Mouse (Mus musculus) midbrain, embryonic 14.5 days (tissue): Measurements from ENCODE around the gene Ccdc50. TPM values are rescaled to one million over a fixed set of nuclear protein-coding genes. Genes with fewer than 3 reads are reported as not detected.

Experiments used
- ATAC-seq: fragments of 200-750 bp; cut with Nextera tagmentation; 2 replicates; pipeline ENCODE4 v1.8.0; 2017; ENCODE audit warnings: moderate number of reproducible peaks, moderate library complexity; ENCODE audit not compliant: low FRiP score, low TSS enrichment
- DNase-seq: peaks from one replicate; pipeline ENCODE4 v3.0.0-alpha.2; 2015
- H3K27ac ChIP-seq: fragments of 300-500 bp; sonication (generic); replicated peaks from 2 replicates; pipeline ENCODE4 v1.5.1; 2014; ENCODE audit warnings: mild to moderate bottlenecking, low read depth, low read length, moderate library complexity
- H3K27me3 ChIP-seq: fragments of 300-500 bp; sonication (generic); 2 replicates; pipeline ENCODE4 v1.6.1; 2014; ENCODE audit warnings: low read length, control low read depth, mixed read lengths; ENCODE audit not compliant: control insufficient read depth, insufficient read depth
- H3K36me3 ChIP-seq: fragments of 300-500 bp; sonication (generic); 2 replicates; pipeline ENCODE4 v1.6.1; 2014; ENCODE audit warnings: low read length, control low read depth; ENCODE audit not compliant: control insufficient read depth, insufficient read depth
- H3K4me1 ChIP-seq: fragments of 300-500 bp; sonication (generic); 2 replicates; pipeline ENCODE4 v1.6.1; 2014; ENCODE audit warnings: mild to moderate bottlenecking, antibody characterized with exemption, low read length, control low read depth; ENCODE audit not compliant: control insufficient read depth, insufficient read depth
- H3K4me2 ChIP-seq: fragments of 300-500 bp; sonication (generic); 2 replicates; pipeline ENCODE4 v1.6.1; 2014; ENCODE audit warnings: mild to moderate bottlenecking, low read length, moderate library complexity
- H3K4me3 ChIP-seq: fragments of 300-500 bp; sonication (generic); replicated peaks from 2 replicates; pipeline ENCODE4 v1.5.1; 2014; ENCODE audit warnings: low read depth, low read length
- H3K9ac ChIP-seq: fragments of 300-500 bp; sonication (generic); replicated peaks from 2 replicates; pipeline ENCODE4 v1.6.1; 2014; ENCODE audit warnings: mild to moderate bottlenecking, low read length, moderate library complexity
- H3K9me3 ChIP-seq: fragments of 300-500 bp; sonication (generic); 2 replicates; pipeline ENCODE4 v1.6.1; 2016; ENCODE audit warnings: low read length, control low read depth, mixed read lengths; ENCODE audit not compliant: control insufficient read depth
- WGBS: fragments of 180-500 bp; shearing (Covaris S2); extraction: QIAGEN DNeasy Blood & Tissue Kit; methylation state at CpG from one replicate; pipeline ENCODE4 v1.1.7; 2014; 5-methylcytosine and 5-hydroxymethylcytosine counted together
- polyA plus RNA-seq: library from polyadenylated mRNA; unstranded; fragments of >200 nt; fragmentation: Nextera tagmentation; extraction: Ambion mirVana; gene quantifications from 2 replicates; pipeline ENCODE4 v1.2.1, GENCODE M21; 2014

The Ccdc50 gene
- polyA plus RNA-seq: 74.2 and 80.3 TPM in 2 replicates

DNA sequence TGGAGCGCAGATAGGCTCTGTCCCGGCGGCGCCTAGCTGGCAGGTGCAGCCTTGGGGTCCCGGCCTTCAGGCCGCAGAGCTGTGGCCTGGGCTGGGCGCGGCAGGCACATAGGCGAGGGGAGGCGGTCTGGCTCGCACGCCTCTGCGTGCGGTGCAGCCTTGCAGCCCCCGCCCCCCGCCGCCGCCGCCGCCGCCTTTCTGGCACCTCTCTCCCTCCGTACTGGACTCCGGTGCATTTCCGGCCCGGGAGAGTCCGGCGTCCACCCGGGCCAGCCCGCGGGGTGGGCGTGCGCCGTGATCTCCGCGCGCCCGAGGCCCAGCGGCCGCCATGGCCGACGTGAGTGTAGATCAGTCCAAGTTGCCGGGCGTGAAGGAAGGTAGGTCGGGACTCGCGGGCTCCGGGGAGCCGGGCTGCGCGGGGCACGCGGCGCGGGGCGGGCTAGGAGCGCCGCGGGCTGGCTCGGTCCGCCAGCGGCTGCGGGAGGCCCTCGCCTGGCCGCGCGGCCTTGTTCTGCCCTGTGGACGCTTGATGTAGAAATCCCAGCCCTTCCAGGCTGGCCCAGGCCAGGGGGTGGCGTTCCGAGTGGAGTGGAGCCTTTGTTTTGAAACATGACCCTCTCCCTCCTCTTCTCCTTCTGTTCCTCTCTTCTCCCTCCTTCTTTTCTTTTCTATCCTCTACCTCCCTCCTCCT lies at the start of gene Ccdc50:
TSS of gene Ccdc50 (plus strand) at position 109 of the 691 bp plus-strand sequence.
- Histone ChIP-seq H3K9ac (peak within 1 kb of the TSS; percentile 98), H3K27me3 (no peaks in the 10 kb centered on the region), H3K4me2 (peak within 1 kb of the TSS; percentile 80), H3K27ac (peak within 1 kb of the TSS; percentile 98), H3K4me3 (peak within 1 kb of the TSS; percentile 93), H3K9me3 (no peaks in the 10 kb centered on the region), H3K4me1 (peaks cover 30% of the 10 kb centered on the region), H3K36me3 (no peaks in the 10 kb centered on the region)
- WGBS: under 1% methylated on average over 68 of the region's 69 CpGs
- DNase-seq: peak; percentile 89
- peak; percentile 96 for ATAC-seq

GRCm38 (mm10) chr16:27347521-27347920 lies 41.1 kb upstream of the Ccdc50 start:
- DNase-seq (no peak), ATAC-seq (no peak)
- Histone ChIP-seq H3K9ac (no peak overlapping the region), H3K4me1 (no peaks in the 10 kb centered on the region), H3K4me2 (no peak overlapping the region), H3K27me3 (no peaks in the 10 kb centered on the region), H3K36me3 (no peaks in the 10 kb centered on the region), H3K4me3 (no peak overlapping the region), H3K9me3 (no peaks in the 10 kb centered on the region), H3K27ac (no peak overlapping the region)
- 87% methylated on average over 3 of the region's 3 CpGs for WGBS

- no peak overlapping the region for H3K9ac ChIP-seq
- no peaks in the 10 kb centered on the region for H3K27me3 ChIP-seq
- H3K4me1 ChIP-seq: no peaks in the 10 kb centered on the region
- ATAC-seq (no peak), DNase-seq (no peak)
- no peak overlapping the region for H3K4me3 ChIP-seq
- H3K36me3 ChIP-seq: no peaks in the 10 kb centered on the region
- no peaks in the 10 kb centered on the region for H3K9me3 ChIP-seq
- no peak overlapping the region for H3K4me2 ChIP-seq
- no peak overlapping the region for H3K27ac ChIP-seq
- 82% methylated on average over 1 of the region's 1 CpGs for WGBS
Measured at GRCm38 (mm10) chr16:27348359-27348758, 40.3 kb upstream of the Ccdc50 start.

DNA sequence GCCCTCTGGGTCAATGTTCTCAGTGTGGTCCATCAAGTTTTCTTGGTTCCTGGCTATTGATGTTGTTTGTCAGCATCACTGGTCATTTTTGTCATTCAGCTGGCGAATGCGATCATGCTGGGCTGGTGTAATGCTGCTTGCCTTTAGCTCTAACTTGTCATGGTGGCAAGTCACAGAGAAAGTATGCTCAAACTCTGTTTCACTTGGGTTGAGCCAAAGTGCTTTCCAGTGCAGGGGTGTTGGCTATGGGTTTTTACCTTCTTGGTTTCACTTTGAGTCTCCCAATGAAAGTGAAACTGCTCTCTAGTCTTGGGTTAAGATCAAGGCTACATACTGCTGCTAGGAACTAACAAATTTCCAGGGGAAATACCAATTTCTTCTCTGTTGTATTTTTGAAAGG lies 39.4 kb upstream of the Ccdc50 start:
- no peak overlapping the region for H3K27ac ChIP-seq
- no peaks in the 10 kb centered on the region for H3K9me3 ChIP-seq
- H3K4me1 ChIP-seq: no peaks in the 10 kb centered on the region
- no peak for ATAC-seq
- 94% methylated on average over 2 of the region's 2 CpGs for WGBS
- H3K9ac ChIP-seq: no peak overlapping the region
- DNase-seq: no peak
- no peaks in the 10 kb centered on the region for H3K36me3 ChIP-seq
- H3K27me3 ChIP-seq: no peaks in the 10 kb centered on the region
- H3K4me2 ChIP-seq: no peak overlapping the region
- no peak overlapping the region for H3K4me3 ChIP-seq

DNA sequence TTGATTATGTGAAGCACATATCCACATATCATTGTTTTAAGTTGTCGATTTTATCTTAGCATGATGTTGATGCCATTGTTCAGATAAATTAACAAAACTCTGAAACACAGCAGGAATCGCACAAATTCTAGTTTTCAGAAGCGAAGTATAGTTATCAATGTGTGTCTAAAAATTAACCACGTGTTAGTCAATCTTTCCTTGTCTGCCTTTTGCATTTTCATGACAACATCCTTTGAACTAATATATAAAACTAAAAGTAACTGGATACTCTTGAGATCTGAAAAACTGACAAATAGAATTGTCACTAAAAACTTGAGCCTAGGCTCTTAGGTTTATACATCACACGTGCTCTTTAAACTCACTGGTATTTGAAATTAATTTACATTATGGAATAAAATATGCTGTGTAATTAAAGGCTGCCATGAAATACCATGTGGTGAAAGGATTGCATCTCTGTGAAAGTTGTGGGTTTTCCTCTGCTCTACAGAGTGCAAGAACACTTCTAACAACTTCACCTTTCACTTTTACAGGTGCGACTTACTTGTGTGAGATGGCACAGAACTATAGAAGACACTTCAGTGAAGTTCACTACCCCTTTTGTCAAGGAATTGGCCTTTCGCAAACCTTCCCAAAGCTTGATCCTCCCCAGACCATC lies 38.7 kb upstream of the Ccdc50 start:
- H3K36me3 ChIP-seq: no peaks in the 10 kb centered on the region
- no peaks in the 10 kb centered on the region for H3K4me1 ChIP-seq
- no peaks in the 10 kb centered on the region for H3K27me3 ChIP-seq
- H3K4me3 ChIP-seq: no peak overlapping the region
- no peak for DNase-seq
- H3K9me3 ChIP-seq: no peaks in the 10 kb centered on the region
- no peak for ATAC-seq
- no peak overlapping the region for H3K4me2 ChIP-seq
- no peak overlapping the region for H3K9ac ChIP-seq
- H3K27ac ChIP-seq: no peak overlapping the region
- WGBS: 91% methylated on average over 7 of the region's 7 CpGs

DNA sequence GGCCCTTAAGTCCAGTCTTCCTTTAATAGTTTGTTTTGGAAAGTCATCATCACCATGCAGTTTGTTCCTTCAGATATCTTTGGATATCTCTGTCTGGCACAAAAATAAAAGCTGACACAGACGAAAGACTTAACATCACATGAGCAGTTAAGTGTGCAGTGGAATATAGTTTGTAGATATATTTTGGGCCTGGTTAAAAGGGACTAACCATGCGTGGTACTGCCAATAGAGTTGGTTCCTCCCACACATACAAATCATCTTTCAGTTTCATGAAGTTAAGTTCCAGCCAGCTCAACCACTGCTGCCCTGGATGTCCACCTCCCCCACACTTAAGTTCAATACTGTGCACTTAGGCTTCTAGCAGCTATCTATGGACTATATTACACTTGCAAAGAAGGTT lies 34.2 kb upstream of the Ccdc50 start:
- Histone ChIP-seq H3K36me3 (no peaks in the 10 kb centered on the region), H3K27me3 (no peaks in the 10 kb centered on the region), H3K9ac (no peak overlapping the region), H3K4me2 (no peak overlapping the region), H3K27ac (no peak overlapping the region), H3K9me3 (no peaks in the 10 kb centered on the region), H3K4me1 (no peaks in the 10 kb centered on the region), H3K4me3 (no peak overlapping the region)
- WGBS: 86% methylated on average over 2 of the region's 2 CpGs
- ATAC-seq (no peak), DNase-seq (no peak)

DNA sequence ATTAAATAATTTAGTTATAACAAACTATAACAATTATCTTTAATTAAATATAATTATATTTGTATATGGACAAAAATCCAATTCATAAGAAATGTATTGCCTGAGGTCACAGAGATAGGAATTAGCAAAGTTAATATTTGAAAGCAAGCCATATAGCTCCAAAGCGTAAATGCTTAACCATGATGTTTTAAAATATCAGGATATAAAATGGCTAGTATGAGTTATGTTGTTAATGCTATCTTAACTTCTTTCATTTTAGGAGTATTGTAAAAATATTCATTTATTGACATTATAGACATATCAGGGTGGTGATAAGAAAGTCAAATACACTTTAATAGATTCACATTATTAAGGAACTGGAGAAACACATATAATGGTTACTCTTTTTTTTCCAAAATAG lies 28.6 kb upstream of the Ccdc50 start:
- Histone ChIP-seq H3K4me2 (no peak overlapping the region), H3K27ac (no peak overlapping the region), H3K36me3 (no peaks in the 10 kb centered on the region), H3K4me1 (no peaks in the 10 kb centered on the region), H3K9me3 (no peaks in the 10 kb centered on the region), H3K9ac (no peak overlapping the region), H3K27me3 (no peaks in the 10 kb centered on the region), H3K4me3 (no peak overlapping the region)
- no peak for DNase-seq
- no peak for ATAC-seq
- 97% methylated on average over 1 of the region's 1 CpGs for WGBS

DNA sequence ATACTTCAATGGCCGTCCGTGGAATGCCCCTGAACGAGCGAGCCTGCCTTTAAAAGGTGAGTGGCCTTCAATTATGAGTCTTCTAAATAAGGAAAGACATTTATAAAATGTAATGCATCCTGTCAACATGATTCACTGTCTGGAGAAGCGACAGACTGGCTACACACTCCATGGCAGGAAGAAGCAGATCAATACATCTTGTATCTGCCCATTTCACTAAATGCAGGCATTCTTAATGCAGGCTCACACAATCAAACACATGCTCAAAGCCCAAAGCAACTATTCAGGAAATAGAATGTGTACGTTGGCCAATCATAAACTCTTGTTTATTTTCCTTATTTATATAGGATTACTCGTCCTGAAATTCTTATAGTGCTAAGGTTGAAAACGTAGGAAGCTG lies 18.5 kb upstream of the Ccdc50 start, which contains the start of gene Uts2b:
TSS of gene Uts2b (minus strand) at position 49 of the 400 bp plus-strand sequence.
- no peak for ATAC-seq
- Histone ChIP-seq H3K4me2 (no peak within 1 kb of the TSS), H3K4me3 (no peak within 1 kb of the TSS), H3K9me3 (no peaks in the 10 kb centered on the region), H3K36me3 (no peaks in the 10 kb centered on the region), H3K27me3 (no peaks in the 10 kb centered on the region), H3K27ac (no peak within 1 kb of the TSS), H3K9ac (no peak within 1 kb of the TSS), H3K4me1 (no peaks in the 10 kb centered on the region)
- no peak for DNase-seq
- WGBS: 88% methylated on average over 8 of the region's 8 CpGs

GRCm38 (mm10) chr16:27370700-27371099 lies 18.0 kb upstream of the Ccdc50 start:
- no peaks in the 10 kb centered on the region for H3K27me3 ChIP-seq
- no peak overlapping the region for H3K9ac ChIP-seq
- DNase-seq (no peak), ATAC-seq (no peak)
- no peak overlapping the region for H3K27ac ChIP-seq
- H3K4me3 ChIP-seq: no peak overlapping the region
- H3K36me3 ChIP-seq: no peaks in the 10 kb centered on the region
- WGBS: 80% methylated on average over 2 of the region's 2 CpGs
- no peak overlapping the region for H3K4me2 ChIP-seq
- H3K4me1 ChIP-seq: no peaks in the 10 kb centered on the region
- H3K9me3 ChIP-seq: no peaks in the 10 kb centered on the region
